Mouse (Mus musculus): Measurements from ENCODE around the gene Zfp853. TPM values are rescaled to one million over a fixed set of nuclear protein-coding genes. Genes with fewer than 3 reads are reported as not detected.

The Zfp853 gene
- polyA plus RNA-seq, 1 experiment from 2014 or later = 0.31 TPM

DNA sequence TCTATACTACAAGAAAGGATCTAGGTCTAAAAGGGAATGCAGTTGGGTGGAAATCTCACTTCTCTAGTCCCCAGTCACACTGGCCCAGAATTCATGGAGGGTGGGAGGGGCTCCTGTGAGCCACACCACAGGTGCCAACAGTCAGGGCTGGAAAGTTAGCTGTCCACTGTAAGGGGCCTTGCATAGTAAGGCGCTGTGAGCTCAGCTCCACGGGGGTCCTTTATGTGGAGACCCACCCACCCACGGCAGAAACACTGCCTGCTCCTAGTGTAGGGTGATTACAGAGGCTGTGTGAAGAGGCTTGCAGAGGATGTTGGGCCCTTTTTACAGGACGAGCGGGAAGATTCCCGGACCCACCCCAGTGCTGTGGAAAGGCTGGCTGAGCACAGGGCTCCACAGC lies 41.4 kb downstream of the Zfp853 start:
- peaks cover 40% of the 10 kb centered on the region for H3K36me3 ChIP-seq (ENCODE audit: control insufficient read depth, insufficient read depth, low read length)
- no peak overlapping the region for H3K4me2 ChIP-seq (ENCODE audit: low read length)
- H3K4me1 ChIP-seq (ENCODE audit: control insufficient read depth, insufficient read depth, low read depth, low read length) = peaks cover 17% of the 10 kb centered on the region
- WGBS = 56% methylated on average over 6 of the region's 6 CpGs
- no peak overlapping the region for H3K4me3 ChIP-seq (ENCODE audit: low read length)
- peaks cover 2% of the 10 kb centered on the region; the same call in 1 of the 2 replicates for H3K9me3 ChIP-seq (ENCODE audit: control insufficient read depth, low read length)
- ATAC-seq = peak; percentile 29; the same call in 1 of the 2 replicates
- H3K9ac ChIP-seq (ENCODE audit: low read depth, low read length) = no peak overlapping the region
- peaks cover 18% of the 10 kb centered on the region for H3K27me3 ChIP-seq (replicated peaks; ENCODE audit: control insufficient read depth, insufficient read depth, low read length)
- no peak overlapping the region for H3K27ac ChIP-seq (ENCODE audit: low read depth, low read length)

DNA sequence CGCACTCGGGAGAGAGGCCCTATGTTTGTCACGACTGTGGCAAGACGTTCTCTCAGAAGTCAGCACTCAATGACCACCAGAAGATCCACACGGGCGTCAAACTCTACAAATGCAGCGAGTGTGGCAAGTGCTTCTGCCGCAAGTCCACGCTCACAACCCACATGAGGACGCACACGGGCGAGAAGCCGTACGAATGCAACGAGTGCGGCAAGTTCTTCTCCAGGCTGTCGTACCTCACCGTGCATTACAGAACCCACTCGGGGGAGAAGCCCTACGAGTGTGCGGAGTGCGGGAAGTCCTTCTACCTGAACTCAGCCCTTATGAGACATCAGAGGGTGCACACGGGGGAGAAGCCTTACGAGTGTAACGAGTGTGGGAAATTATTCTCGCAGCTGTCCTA lies 48.5 kb downstream of the Zfp853 start:
- H3K4me1 ChIP-seq (ENCODE audit: control insufficient read depth, insufficient read depth, low read depth, low read length) = no peaks in the 10 kb centered on the region
- 96% methylated on average over 26 of the region's 26 CpGs for WGBS
- no peaks in the 10 kb centered on the region for H3K9me3 ChIP-seq (ENCODE audit: control insufficient read depth, low read length)
- no peak overlapping the region for H3K9ac ChIP-seq (ENCODE audit: low read depth, low read length)
- no peak for ATAC-seq
- no peak overlapping the region for H3K27ac ChIP-seq (ENCODE audit: low read depth, low read length)
- no peaks in the 10 kb centered on the region for H3K27me3 ChIP-seq (replicated peaks; ENCODE audit: control insufficient read depth, insufficient read depth, low read length)
- H3K36me3 ChIP-seq (ENCODE audit: control insufficient read depth, insufficient read depth, low read length) = peaks cover 69% of the 10 kb centered on the region
- H3K4me3 ChIP-seq (ENCODE audit: low read length) = no peak overlapping the region
- H3K4me2 ChIP-seq (ENCODE audit: low read length) = no peak overlapping the region

Other genes with a start within 250 kb of the Zfp853 start
- gene Rnf216, start 180.6 kb downstream of the Zfp853 start, polyA plus RNA-seq (2015; fragmentation: Nextera tagmentation; extraction: Ambion mirVana) = 27.2 and 31.0 TPM in 2 replicates
- 0.02 TPM in 1 of 2 replicates, not detected in the other for gene Olfr718-ps1, start 146.0 kb downstream of the Zfp853 start, polyA plus RNA-seq (2015; fragmentation: Nextera tagmentation; extraction: Ambion mirVana)
- 9.6 and 11.4 TPM in 2 replicates for gene Rbak, start 112.8 kb downstream of the Zfp853 start, polyA plus RNA-seq (2015; fragmentation: Nextera tagmentation; extraction: Ambion mirVana)
- not detected in 2 replicates for gene Spdye4b, start 112.6 kb downstream of the Zfp853 start, polyA plus RNA-seq (2015; fragmentation: Nextera tagmentation; extraction: Ambion mirVana)
- not detected in 2 replicates for gene Spdye4a, start 66.7 kb downstream of the Zfp853 start, polyA plus RNA-seq (2015; fragmentation: Nextera tagmentation; extraction: Ambion mirVana)
- 16.4 and 20.5 TPM in 2 replicates for gene Zfp12, start 58.5 kb downstream of the Zfp853 start, polyA plus RNA-seq (2015; fragmentation: Nextera tagmentation; extraction: Ambion mirVana)
- gene Zfp316, start 23.6 kb downstream of the Zfp853 start, polyA plus RNA-seq (2015; fragmentation: Nextera tagmentation; extraction: Ambion mirVana) = 3.3 and 7.2 TPM in 2 replicates
- 24.9 and 28.2 TPM in 2 replicates for gene E130309D02Rik, start 21.7 kb upstream of the Zfp853 start, polyA plus RNA-seq (2015; fragmentation: Nextera tagmentation; extraction: Ambion mirVana)
- gene Zdhhc4, start 35.6 kb upstream of the Zfp853 start, polyA plus RNA-seq (2015; fragmentation: Nextera tagmentation; extraction: Ambion mirVana) = 75.9 and 77.0 TPM in 2 replicates
- 0.42 and 0.51 TPM in 2 replicates for gene Grid2ip, start 63.7 kb upstream of the Zfp853 start, polyA plus RNA-seq (2015; fragmentation: Nextera tagmentation; extraction: Ambion mirVana)
- gene Kdelr2, start 110.2 kb upstream of the Zfp853 start, polyA plus RNA-seq (2015; fragmentation: Nextera tagmentation; extraction: Ambion mirVana) = 123 and 138 TPM in 2 replicates
- 21.8 and 23.0 TPM in 2 replicates for gene Daglb, start 171.0 kb upstream of the Zfp853 start, polyA plus RNA-seq (2015; fragmentation: Nextera tagmentation; extraction: Ambion mirVana)
- gene Rac1, start 234.4 kb upstream of the Zfp853 start, polyA plus RNA-seq (2015; fragmentation: Nextera tagmentation; extraction: Ambion mirVana) = 285 and 452 TPM in 2 replicates